Mouse (Mus musculus) CH12.LX (cell line): Measurements from ENCODE around the gene Syt2.

Experiments
- CHD2 ChIP-seq: IDR thresholded peaks from 2 replicates; pipeline ENCODE4 v1.6.1; 2011; ENCODE audit warnings: low read length, improper control_type of control experiment
- CTCF ChIP-seq, 2 experiments: IDR thresholded peaks in 1 of 2; conservative IDR thresholded peaks in 1 of 2; 2 replicates each; pipeline ENCODE4 v1.5.1; 2011 to 2012; ENCODE audit warnings: low read depth in 2 of 2, low read length in 2 of 2, improper control_type of control experiment in 1 of 2, inconsistent platforms in 1 of 2, mild to moderate bottlenecking in 1 of 2, moderate library complexity in 1 of 2
- ELF1 ChIP-seq: IDR thresholded peaks from 2 replicates; pipeline ENCODE4 v1.6.1; 2014; ENCODE audit warnings: low read depth, mild to moderate bottlenecking, inconsistent platforms, low read length, improper control_type of control experiment
- EP300 ChIP-seq: IDR thresholded peaks from 2 replicates; pipeline ENCODE4 v1.6.1; 2011; ENCODE audit warnings: low read length, improper control_type of control experiment
- MAX ChIP-seq: IDR thresholded peaks from 2 replicates; pipeline ENCODE4 v1.6.1; 2011; ENCODE audit warnings: low read length, improper control_type of control experiment
- MAZ ChIP-seq: IDR thresholded peaks from 2 replicates; pipeline ENCODE4 v1.6.1; 2012; ENCODE audit warnings: low read depth, mild to moderate bottlenecking, inconsistent platforms, low read length, improper control_type of control experiment, moderate library complexity
- PAX5 ChIP-seq: IDR thresholded peaks from 2 replicates; pipeline ENCODE4 v1.6.1; 2012; ENCODE audit warnings: low read length, inconsistent platforms, mixed read lengths
- POLR2A ChIP-seq: IDR thresholded peaks from 2 replicates; pipeline ENCODE4 v1.6.1; 2011; ENCODE audit warnings: low read depth, mild to moderate bottlenecking, improper control_type of control experiment, low read length
- POLR2AphosphoS2 ChIP-seq: IDR thresholded peaks from 2 replicates; pipeline ENCODE4 v1.6.1; 2011; ENCODE audit warnings: low read depth, low read length, improper control_type of control experiment
- TBP ChIP-seq: conservative IDR thresholded peaks from 2 replicates; pipeline ENCODE4 v1.6.1; 2011; ENCODE audit warnings: low read depth, low read length, improper control_type of control experiment
- USF1 ChIP-seq: IDR thresholded peaks from 2 replicates; pipeline ENCODE4 v1.6.1; 2014; ENCODE audit warnings: low read depth, mild to moderate bottlenecking, inconsistent platforms, low read length, improper control_type of control experiment

- TF ChIP-seq CTCF (conservative IDR thresholded peaks at IDR 0.05 in 1 of 2, IDR thresholded peaks at IDR 0.05 in 1 of 2; ENCODE audit: low read depth in 2 of 2, low read length in 2 of 2) (peak; percentile 80 to 88), TBP (no peak), POLR2A (no peak), USF1 (no peak), EP300 (no peak), MAX (peak; percentile 91), MAZ (no peak), POLR2AphosphoS2 (no peak), CHD2 (no peak), ELF1 (no peak), PAX5 (no peak)
These were observed 58.2 kb downstream of the Syt2 start for GRCm38 (mm10) chr1:134704396-134705306.
